Mouse (Mus musculus): Measurements from ENCODE around the gene Mafg.

DNA sequence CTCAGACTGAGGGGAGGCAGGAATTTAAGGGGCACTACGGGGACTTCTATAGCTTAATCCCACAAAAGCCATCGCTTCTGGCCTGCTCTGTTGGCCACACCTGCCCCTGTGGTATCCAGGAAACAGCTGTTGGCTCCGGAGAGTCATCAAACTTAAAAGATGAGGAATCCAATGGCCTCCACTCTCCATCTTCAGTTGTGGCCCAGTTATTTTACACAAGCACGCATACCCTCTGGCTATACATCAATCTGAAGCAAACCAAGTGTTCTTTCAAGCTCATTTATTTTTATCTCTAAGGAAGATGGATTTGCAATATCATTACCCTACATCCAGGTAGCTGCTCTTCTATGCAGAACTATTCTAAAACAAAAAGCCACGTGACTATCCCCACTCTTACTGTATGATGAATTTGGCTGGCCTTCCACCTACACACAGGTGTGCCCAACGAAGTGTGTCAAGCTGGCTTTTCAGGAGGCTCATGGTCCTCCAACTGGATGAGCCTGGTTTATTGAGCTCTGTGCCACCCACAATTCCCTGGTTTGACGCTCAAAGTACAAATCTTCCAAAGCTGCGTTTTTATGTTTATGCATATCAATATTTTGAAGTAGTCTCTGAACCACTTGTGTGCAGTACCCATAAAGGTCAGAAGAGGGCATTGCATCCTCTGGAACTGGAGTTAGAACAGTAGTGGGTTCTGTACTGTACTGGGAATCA lies 51.0 kb downstream of the Mafg start:
- TF ChIP-seq EP300 (IDR thresholded peaks at IDR 0.05; ENCODE audit: insufficient read depth, low read depth, low read length) (no peak), CTCF (IDR thresholded peaks at IDR 0.05) (peak; percentile 76), POLR2A (IDR thresholded peaks at IDR 0.05; ENCODE audit: insufficient read depth, low read depth, low read length) (no peak)
